Mouse (Mus musculus) heart, adult 11 months (tissue): Measurements from ENCODE around the gene Mgst2.

Experiments
- DNase-seq: peaks from one replicate; pipeline ENCODE4 v3.0.0; 2022

Gene Mgst2

GRCm38 (mm10) chr3:51701950-51702349, 41.8 kb downstream of the Mgst2 start:
- no peak for DNase-seq

- DNase-seq = no peak
These were observed 42.6 kb downstream of the Mgst2 start for GRCm38 (mm10) chr3:51702701-51703286.

GRCm38 (mm10) chr3:51703478-51703877, 43.3 kb downstream of the Mgst2 start:
- DNase-seq = no peak

- DNase-seq = no peak
These were observed 45.1 kb downstream of the Mgst2 start for GRCm38 (mm10) chr3:51705220-51705619.

- DNase-seq = no peak
These were observed 48.2 kb downstream of the Mgst2 start for GRCm38 (mm10) chr3:51708375-51708745.

- peak; percentile 99 for DNase-seq
These were observed 48.7 kb downstream of the Mgst2 start for GRCm38 (mm10) chr3:51708746-51709411.

GRCm38 (mm10) chr3:51712382-51712781, 52.2 kb downstream of the Mgst2 start:
- DNase-seq = no peak

GRCm38 (mm10) chr3:51713233-51713632, 53.1 kb downstream of the Mgst2 start:
- DNase-seq = no peak

- DNase-seq = no peak
These were observed 54.3 kb downstream of the Mgst2 start for GRCm38 (mm10) chr3:51714469-51714868.

- no peak for DNase-seq
These were observed 57.3 kb downstream of the Mgst2 start for GRCm38 (mm10) chr3:51717455-51717854.

GRCm38 (mm10) chr3:51717909-51718308, 57.7 kb downstream of the Mgst2 start:
- DNase-seq = no peak

GRCm38 (mm10) chr3:51719373-51719772, 59.2 kb downstream of the Mgst2 start:
- no peak for DNase-seq

GRCm38 (mm10) chr3:51719982-51720381, 59.8 kb downstream of the Mgst2 start:
- no peak for DNase-seq

GRCm38 (mm10) chr3:51726257-51726656, 66.1 kb downstream of the Mgst2 start:
- DNase-seq = peak; percentile 81

- DNase-seq = no peak
These were observed 67.3 kb downstream of the Mgst2 start for GRCm38 (mm10) chr3:51727487-51727886.

GRCm38 (mm10) chr3:51727968-51728367, 67.8 kb downstream of the Mgst2 start:
- peak; percentile 90 for DNase-seq

- peak; percentile 94 for DNase-seq
These were observed 68.3 kb downstream of the Mgst2 start for GRCm38 (mm10) chr3:51728456-51728855.

- peak; percentile 82 for DNase-seq
These were observed 69.2 kb downstream of the Mgst2 start for GRCm38 (mm10) chr3:51729109-51729918.

- peak; percentile 74 for DNase-seq
These were observed 70.5 kb downstream of the Mgst2 start for GRCm38 (mm10) chr3:51730662-51731061.

- DNase-seq = no peak
These were observed 71.9 kb downstream of the Mgst2 start for GRCm38 (mm10) chr3:51731949-51732636.
